Mouse (Mus musculus): ENCODE measurements at regions not wholly inside any gene's neighbourhood (a gene's known extent, or its start where the extent isn't known, plus 50 kb on each side); places are given as distances from the start of the nearest gene placed in this dataset.

- no peaks in the 10 kb centered on the region for H3K36me3 ChIP-seq (ENCODE audit: insufficient read depth, low read length)
- H3K9me3 ChIP-seq (replicated peaks; ENCODE audit: low read length): no peaks in the 10 kb centered on the region
- no peak for TF ChIP-seq CTCF (IDR thresholded peaks at IDR 0.05; ENCODE audit: low read depth)
- ATAC-seq (replicated peaks; ENCODE audit: low FRiP score, low read depth): no peak
- H3K4me2 ChIP-seq (ENCODE audit: low read length): no peak overlapping the region
- H3K27me3 ChIP-seq (ENCODE audit: insufficient read depth, low read length): no peaks in the 10 kb centered on the region
- H3K4me1 ChIP-seq (replicated peaks; ENCODE audit: insufficient read depth, low read length): no peaks in the 10 kb centered on the region
- no peak overlapping the region for H3K9ac ChIP-seq (ENCODE audit: low read depth, low read length)
- H3K27ac ChIP-seq: no peak overlapping the region
- DNase-seq (ENCODE audit: low spot score): no peak
- H3K4me3 ChIP-seq (replicated peaks; ENCODE audit: low read depth, low read length): no peak overlapping the region
- 79% methylated on average over 2 of the region's 2 CpGs for WGBS
Observed at GRCm38 (mm10) chr6:27029008-27029407, 1106.0 kb downstream of the Grm8 start.

DNA sequence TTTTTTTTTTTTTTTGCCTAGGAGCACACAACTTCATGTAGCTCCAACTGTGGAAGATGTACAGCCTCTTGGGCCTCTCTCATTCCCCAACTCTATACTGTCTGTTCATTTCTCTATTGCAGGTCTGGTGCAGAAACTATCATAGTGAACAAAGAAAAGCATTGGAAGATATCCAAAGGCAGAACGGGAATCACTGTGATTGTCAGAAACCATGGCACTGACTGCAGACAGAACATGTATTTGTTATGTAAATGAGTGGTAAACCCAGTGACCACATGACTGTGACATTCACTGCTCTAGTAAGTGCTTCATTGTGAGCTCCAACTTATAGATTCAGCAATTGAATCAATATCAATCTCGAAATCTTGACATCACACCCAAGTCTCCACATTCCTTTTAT lies 1106.6 kb downstream of the Grm8 start:
- H3K4me2 ChIP-seq (ENCODE audit: low read length): no peak overlapping the region
- H3K27ac ChIP-seq: no peak overlapping the region
- H3K27me3 ChIP-seq (ENCODE audit: insufficient read depth, low read length): no peaks in the 10 kb centered on the region
- H3K36me3 ChIP-seq (ENCODE audit: insufficient read depth, low read length): no peaks in the 10 kb centered on the region
- H3K4me3 ChIP-seq (replicated peaks; ENCODE audit: low read depth, low read length): no peak overlapping the region
- WGBS: 74% methylated on average over 2 of the region's 2 CpGs
- H3K9me3 ChIP-seq (replicated peaks; ENCODE audit: low read length): no peaks in the 10 kb centered on the region
- DNase-seq (ENCODE audit: low spot score) (no peak), ATAC-seq (replicated peaks; ENCODE audit: low FRiP score, low read depth) (no peak)
- H3K4me1 ChIP-seq (replicated peaks; ENCODE audit: insufficient read depth, low read length): no peaks in the 10 kb centered on the region
- TF ChIP-seq CTCF (IDR thresholded peaks at IDR 0.05; ENCODE audit: low read depth): no peak
- no peak overlapping the region for H3K9ac ChIP-seq (ENCODE audit: low read depth, low read length)

DNA sequence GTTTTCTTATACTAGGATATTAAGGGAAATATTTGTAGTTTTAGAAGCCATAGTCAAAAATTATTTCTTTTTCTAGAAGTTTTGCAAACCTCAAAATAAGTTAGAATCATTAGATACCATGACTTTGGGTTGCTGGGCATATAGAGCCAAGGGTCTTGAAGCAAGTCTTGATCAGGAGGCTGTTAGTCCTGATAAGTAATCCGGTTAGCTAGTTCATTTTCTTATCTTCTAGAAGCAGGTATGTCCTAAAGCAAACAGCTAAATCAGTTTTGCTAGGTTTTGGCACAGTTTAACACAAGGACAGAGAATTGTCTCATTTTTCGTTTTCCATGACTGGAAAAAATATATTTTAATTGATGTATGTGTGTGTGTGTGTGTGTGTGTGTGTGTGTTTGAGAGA lies 1113.3 kb downstream of the Grm8 start:
- 73% methylated on average over 2 of the region's 2 CpGs for WGBS

GRCm38 (mm10) chr6:27014475-27014874 lies 1120.5 kb downstream of the Grm8 start:
- Histone ChIP-seq H3K9ac (ENCODE audit: low read depth, low read length) (no peak overlapping the region), H3K27ac (no peak overlapping the region), H3K36me3 (ENCODE audit: insufficient read depth, low read length) (no peaks in the 10 kb centered on the region), H3K9me3 (replicated peaks; ENCODE audit: low read length) (no peaks in the 10 kb centered on the region), H3K4me1 (replicated peaks; ENCODE audit: insufficient read depth, low read length) (no peaks in the 10 kb centered on the region), H3K4me2 (ENCODE audit: low read length) (no peak overlapping the region), H3K27me3 (ENCODE audit: insufficient read depth, low read length) (no peaks in the 10 kb centered on the region), H3K4me3 (replicated peaks; ENCODE audit: low read depth, low read length) (no peak overlapping the region)
- no peak for TF ChIP-seq CTCF (IDR thresholded peaks at IDR 0.05; ENCODE audit: low read depth)
- ATAC-seq (replicated peaks; ENCODE audit: low FRiP score, low read depth): no peak
- no peak for DNase-seq (ENCODE audit: low spot score)

More for the DNA sequence above, 1113.3 kb downstream of the Grm8 start:
- no peak overlapping the region for H3K27ac ChIP-seq
- no peak overlapping the region for H3K4me2 ChIP-seq (ENCODE audit: low read length)
- no peaks in the 10 kb centered on the region for H3K36me3 ChIP-seq (ENCODE audit: insufficient read depth, low read length)
- DNase-seq (ENCODE audit: low spot score) (no peak), ATAC-seq (replicated peaks; ENCODE audit: low FRiP score, low read depth) (no peak)
- H3K9ac ChIP-seq (ENCODE audit: low read depth, low read length): no peak overlapping the region
- no peaks in the 10 kb centered on the region for H3K27me3 ChIP-seq (ENCODE audit: insufficient read depth, low read length)
- no peaks in the 10 kb centered on the region for H3K4me1 ChIP-seq (replicated peaks; ENCODE audit: insufficient read depth, low read length)
- no peak for TF ChIP-seq CTCF (IDR thresholded peaks at IDR 0.05; ENCODE audit: low read depth)
- no peak overlapping the region for H3K4me3 ChIP-seq (replicated peaks; ENCODE audit: low read depth, low read length)
- no peaks in the 10 kb centered on the region for H3K9me3 ChIP-seq (replicated peaks; ENCODE audit: low read length)

DNA sequence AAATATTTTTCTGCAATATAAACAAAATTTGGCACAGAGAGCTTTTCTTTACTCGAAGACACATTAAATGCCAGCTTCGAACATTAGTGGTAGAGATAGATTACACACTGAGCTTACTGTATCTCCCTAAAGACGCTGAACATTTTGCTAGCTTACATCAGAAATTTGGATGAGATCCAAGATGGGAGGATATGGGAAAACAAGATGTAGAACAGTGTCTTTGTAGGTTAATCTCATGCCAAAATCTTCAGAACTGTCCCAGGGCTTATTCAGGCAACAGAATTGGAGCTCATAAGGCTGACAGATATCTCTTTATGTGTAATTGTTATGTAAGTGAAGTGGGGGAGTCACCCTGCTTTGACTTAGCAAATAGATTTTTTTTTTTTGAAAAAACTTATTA lies 1158.4 kb downstream of the Grm8 start:
- Histone ChIP-seq H3K4me3 (replicated peaks; ENCODE audit: low read depth, low read length) (no peak overlapping the region), H3K9me3 (replicated peaks; ENCODE audit: low read length) (no peaks in the 10 kb centered on the region), H3K36me3 (ENCODE audit: insufficient read depth, low read length) (no peaks in the 10 kb centered on the region), H3K27me3 (ENCODE audit: insufficient read depth, low read length) (no peaks in the 10 kb centered on the region), H3K4me1 (replicated peaks; ENCODE audit: insufficient read depth, low read length) (no peaks in the 10 kb centered on the region), H3K4me2 (ENCODE audit: low read length) (no peak overlapping the region), H3K9ac (ENCODE audit: low read depth, low read length) (no peak overlapping the region), H3K27ac (no peak overlapping the region)
- DNase-seq (ENCODE audit: low spot score): peak; percentile 2
- WGBS: 52% methylated on average over 3 of the region's 3 CpGs
- no peak for TF ChIP-seq CTCF (IDR thresholded peaks at IDR 0.05; ENCODE audit: low read depth)
- ATAC-seq (replicated peaks; ENCODE audit: low FRiP score, low read depth): no peak

DNA sequence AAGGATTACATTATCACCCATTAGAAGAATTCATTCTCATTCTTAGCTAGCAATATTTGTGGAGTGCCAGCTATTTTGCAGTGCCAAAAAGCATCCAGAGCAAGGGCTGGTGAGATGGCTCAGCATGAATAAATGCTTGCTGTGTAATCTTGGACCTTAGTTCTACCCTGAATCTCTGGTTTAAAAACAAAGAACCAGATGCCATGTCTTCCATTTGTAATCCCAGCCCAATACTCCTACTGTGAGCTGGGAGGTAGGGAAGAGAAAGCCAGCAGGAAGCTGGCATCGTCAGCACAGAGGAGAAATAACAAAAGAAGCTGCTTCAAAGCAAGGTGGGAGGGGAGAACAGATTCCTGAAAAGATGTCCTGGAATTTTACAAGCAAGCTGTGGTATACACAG lies 1140.1 kb upstream of the Pot1a start:
- Histone ChIP-seq H3K36me3 (ENCODE audit: insufficient read depth, low read length) (no peaks in the 10 kb centered on the region), H3K4me1 (replicated peaks; ENCODE audit: insufficient read depth, low read length) (no peaks in the 10 kb centered on the region), H3K9me3 (replicated peaks; ENCODE audit: low read length) (no peaks in the 10 kb centered on the region), H3K4me3 (replicated peaks; ENCODE audit: low read depth, low read length) (no peak overlapping the region), H3K27ac (no peak overlapping the region), H3K27me3 (ENCODE audit: insufficient read depth, low read length) (no peaks in the 10 kb centered on the region), H3K9ac (ENCODE audit: low read depth, low read length) (no peak overlapping the region), H3K4me2 (ENCODE audit: low read length) (no peak overlapping the region)
- TF ChIP-seq CTCF (IDR thresholded peaks at IDR 0.05; ENCODE audit: low read depth): no peak
- ATAC-seq (replicated peaks; ENCODE audit: low FRiP score, low read depth): no peak
- no peak for DNase-seq (ENCODE audit: low spot score)
- 0% methylated on average over 1 of the region's 1 CpGs for WGBS
